Mouse (Mus musculus): ENCODE data around the gene Nrgn. TPM values are rescaled to one million over a fixed set of nuclear protein-coding genes. Genes with fewer than 3 reads are reported as not detected.

Gene Nrgn
- under 1 TPM; 0.14 to 0.67 TPM for polyA plus RNA-seq (2012; fragmentation: generic; extraction: Trizol)

DNA sequence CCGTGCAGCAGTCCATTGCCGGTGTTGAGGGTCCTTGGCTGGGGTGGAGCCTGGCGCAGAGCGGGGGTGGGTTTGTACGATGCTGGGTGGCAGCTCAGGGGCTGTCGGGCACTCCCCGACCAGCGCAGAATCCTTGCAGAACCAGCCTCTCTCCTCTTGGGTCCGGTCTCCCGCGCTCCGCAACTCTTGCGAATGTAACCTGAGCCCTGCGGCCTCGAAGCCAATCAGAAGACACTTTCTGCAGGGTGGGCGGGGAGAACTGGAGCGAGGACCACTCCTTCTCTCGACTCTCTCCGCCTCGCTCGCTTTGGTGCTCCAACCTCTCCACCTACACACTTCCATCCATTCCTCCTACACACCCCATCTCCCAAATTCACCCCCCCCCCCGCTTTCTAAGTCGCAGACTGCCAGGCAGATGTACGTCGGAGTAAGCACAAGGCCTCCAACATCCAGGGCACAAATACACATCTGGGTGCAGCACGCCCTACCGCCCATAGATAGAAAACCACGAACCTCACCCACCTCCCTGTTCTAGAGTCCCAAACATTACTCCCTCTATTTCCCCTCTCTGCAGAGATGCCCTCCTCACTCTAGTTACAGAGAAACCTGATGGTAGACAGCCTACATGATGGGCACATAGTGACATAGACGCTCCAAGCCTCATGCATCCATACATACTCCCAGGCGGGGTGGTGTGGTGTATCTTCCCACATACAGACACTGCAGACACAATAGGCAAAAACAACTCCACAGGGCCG, at the start of gene Nrgn:
Gene Nrgn (minus strand): TSS at position 369 of the 758 bp plus-strand sequence.

DNA sequence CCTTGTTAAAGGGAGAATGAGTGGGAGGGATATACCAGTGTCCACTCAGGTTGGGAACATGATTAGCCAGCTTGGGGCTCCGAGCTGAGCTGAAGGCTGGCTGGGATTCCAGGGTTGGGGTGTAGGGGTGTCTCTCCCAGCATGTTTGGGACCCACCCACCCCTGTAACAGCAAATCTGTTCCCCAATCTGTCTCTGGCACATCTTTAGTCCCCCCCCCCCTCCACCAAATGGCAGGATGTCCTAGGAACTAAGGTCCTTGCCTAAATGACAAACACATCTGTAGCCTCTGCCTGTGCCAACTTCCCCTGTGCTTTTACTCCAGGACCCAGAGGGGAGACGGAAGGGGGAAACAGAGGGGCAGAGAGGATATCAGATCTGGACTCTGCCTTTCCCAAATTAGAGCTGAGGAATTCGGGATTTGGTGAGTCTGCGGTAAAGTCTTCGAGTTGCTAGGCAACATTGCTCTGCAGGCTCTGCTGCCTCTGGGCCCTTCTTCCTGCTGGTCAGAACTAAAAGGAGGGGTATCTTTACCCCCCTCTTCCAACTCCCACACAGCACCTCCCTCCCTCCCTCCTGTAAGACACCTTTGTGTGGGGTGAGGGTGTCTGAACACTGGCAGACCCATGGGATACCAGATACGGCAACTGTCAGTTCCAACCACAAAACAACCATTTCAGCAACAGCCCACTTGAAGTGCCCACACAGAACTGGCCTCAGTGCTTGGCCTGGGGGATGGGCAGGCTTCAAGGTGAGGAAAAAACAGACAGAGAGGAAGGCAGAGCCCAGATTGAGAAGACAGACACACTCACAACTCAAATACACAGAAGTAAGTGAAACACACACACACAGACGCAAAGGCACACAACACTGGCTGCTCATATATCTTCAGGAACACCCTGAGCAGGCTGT, 2.4 kb upstream of the Nrgn start, which contains the start of gene Siae:
Gene Siae (plus strand): TSS at position 861 of the 911 bp plus-strand sequence.

DNA sequence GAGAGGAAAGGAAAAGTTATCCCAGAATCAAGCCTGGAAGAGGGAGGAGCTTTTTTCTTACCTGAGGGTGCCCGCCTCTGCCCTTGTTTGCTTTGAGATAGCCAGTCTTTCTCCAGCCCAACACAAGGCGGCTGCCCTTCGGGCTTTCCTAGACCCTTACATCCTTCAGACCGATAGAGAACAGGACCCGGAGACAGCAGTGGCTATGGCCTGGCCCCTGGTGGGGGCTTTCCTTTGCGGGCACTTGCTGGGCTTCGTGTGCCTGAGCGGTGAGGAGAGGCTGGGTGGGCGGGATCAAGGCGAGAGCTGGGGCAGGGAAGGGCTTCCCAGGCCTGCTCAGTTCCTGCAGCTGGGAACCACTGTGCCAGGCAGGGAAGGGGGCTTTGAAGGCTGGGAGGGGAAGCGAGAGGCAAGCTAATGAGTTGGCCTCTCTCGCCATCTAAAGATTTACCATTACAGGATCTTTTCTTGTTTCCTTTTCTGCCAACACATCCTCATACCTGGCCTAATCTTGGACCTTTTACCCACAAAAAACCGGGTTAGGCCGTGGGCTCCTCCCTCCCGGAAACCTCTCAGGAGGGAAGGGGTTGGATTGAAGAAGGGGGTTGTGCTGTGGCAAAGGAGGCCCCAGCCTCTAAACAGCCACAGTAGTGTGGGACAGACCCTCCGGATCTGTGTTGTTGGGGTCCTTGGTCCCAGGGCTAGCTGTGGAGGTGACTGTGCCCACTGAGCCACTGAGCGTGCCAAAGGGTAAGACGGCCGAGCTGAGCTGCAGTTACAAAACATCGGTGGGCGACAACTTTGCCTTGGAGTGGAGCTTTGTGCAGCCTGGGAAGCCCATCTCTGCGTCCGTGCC, 13.3 kb downstream of the Nrgn start, which contains the start of gene Vsig2:
Gene Vsig2 (plus strand): TSS at position 86 of the 856 bp plus-strand sequence.

DNA sequence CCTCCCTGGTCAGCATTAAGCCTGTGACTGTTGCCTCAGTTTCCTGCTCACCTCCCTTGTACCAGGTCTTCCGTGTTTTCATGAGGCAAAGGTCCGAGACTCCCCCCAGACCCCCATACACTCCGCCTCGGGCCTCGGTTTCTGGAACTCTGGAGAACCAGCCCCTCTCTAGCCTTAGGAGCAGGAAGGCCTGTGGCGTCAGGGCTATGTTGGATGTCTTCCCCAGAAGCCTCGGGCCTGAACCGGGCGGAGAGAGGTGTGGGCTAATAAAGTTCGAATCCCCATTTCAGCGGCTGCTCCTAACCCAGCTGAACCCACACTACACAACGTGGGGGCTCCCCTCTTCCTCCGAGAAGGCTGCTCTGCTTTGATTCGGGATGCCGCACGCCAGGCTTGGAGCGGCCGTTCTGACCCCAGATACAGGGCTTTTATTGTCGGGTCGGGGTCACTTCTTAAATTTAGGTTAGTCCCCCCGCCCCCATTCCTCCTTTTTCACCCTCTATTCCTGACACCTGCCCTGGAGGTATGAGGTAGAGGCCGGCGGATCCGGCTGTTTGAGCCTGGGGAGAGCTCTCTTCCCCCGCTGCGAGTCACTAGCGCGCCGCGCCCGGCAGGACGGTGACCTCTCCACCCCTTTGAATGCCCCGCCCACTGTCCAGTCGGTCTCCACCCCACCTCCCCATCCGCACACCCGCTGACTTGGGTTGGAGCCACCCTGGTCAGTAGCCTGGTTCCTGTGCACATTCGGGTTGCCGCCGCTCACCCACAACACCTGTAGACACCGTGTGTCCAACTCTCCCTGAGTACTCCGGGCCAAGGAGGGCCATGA, 25.1 kb downstream of the Nrgn start, which contains the start of gene Esam:
Gene Esam (plus strand): TSS at position 683 of the 829 bp plus-strand sequence.

Other genes starting within 250 kb of the Nrgn start
- under 1 TPM; 0.12 to 0.51 TPM for gene Ccdc15, start 204.5 kb downstream of the Nrgn start, polyA plus RNA-seq (2012; fragmentation: generic; extraction: Trizol)
- not detected for gene Hepacam, start 185.6 kb downstream of the Nrgn start, polyA plus RNA-seq (2012; fragmentation: generic; extraction: Trizol)
- gene Robo4, start 151.0 kb downstream of the Nrgn start, polyA plus RNA-seq (2012; fragmentation: generic; extraction: Trizol), result not detected
- under 1 TPM; 0.04 to 0.28 TPM for gene Robo3, start 119.7 kb downstream of the Nrgn start, polyA plus RNA-seq (2012; fragmentation: generic; extraction: Trizol)
- gene Msantd2, start 63.6 kb downstream of the Nrgn start, polyA plus RNA-seq (2012; fragmentation: generic; extraction: Trizol), result 1 to 10 TPM in 1 of 2 experiments, under 1 TPM in 1; 0.94 to 7.4 TPM
- under 1 TPM; 0.01 to 0.08 TPM for gene Esam, start 24.8 kb downstream of the Nrgn start, polyA plus RNA-seq (2012; fragmentation: generic; extraction: Trizol)
- gene Vsig2, start 13.6 kb downstream of the Nrgn start, polyA plus RNA-seq (2012; fragmentation: generic; extraction: Trizol), result not detected
- gene Siae, start 2.8 kb upstream of the Nrgn start, polyA plus RNA-seq (2012; fragmentation: generic; extraction: Trizol), result 10 to 100 TPM in 1 of 2 experiments, under 1 TPM in 1; 0.94 to 11.9 TPM
- 1 to 10 TPM; 2.4 to 9.2 TPM for gene Spa17, start 60.8 kb upstream of the Nrgn start, polyA plus RNA-seq (2012; fragmentation: generic; extraction: Trizol)
- 100 to 1,000 TPM in 1 of 2 experiments, 10 to 100 TPM in 1; 80.8 to 129 TPM for gene Tbrg1, start 104.4 kb upstream of the Nrgn start, polyA plus RNA-seq (2012; fragmentation: generic; extraction: Trizol)
- gene Panx3, start 116.3 kb upstream of the Nrgn start, polyA plus RNA-seq (2012; fragmentation: generic; extraction: Trizol), result under 1 TPM in 1 of 2 experiments, not detected in 1; 0.02 TPM
- gene Olfr160, start 163.3 kb upstream of the Nrgn start, polyA plus RNA-seq (2012; fragmentation: generic; extraction: Trizol), result not detected
- not detected for gene Olfr874, start 192.2 kb upstream of the Nrgn start, polyA plus RNA-seq (2012; fragmentation: generic; extraction: Trizol)
- not detected for gene Olfr875, start 219.0 kb upstream of the Nrgn start, polyA plus RNA-seq (2012; fragmentation: generic; extraction: Trizol)